Mouse (Mus musculus): ENCODE measurements at regions not wholly inside any gene's neighbourhood (a gene's known extent, or its start where the extent isn't known, plus 50 kb on each side); places are given as distances from the start of the nearest gene placed in this dataset.

DNA sequence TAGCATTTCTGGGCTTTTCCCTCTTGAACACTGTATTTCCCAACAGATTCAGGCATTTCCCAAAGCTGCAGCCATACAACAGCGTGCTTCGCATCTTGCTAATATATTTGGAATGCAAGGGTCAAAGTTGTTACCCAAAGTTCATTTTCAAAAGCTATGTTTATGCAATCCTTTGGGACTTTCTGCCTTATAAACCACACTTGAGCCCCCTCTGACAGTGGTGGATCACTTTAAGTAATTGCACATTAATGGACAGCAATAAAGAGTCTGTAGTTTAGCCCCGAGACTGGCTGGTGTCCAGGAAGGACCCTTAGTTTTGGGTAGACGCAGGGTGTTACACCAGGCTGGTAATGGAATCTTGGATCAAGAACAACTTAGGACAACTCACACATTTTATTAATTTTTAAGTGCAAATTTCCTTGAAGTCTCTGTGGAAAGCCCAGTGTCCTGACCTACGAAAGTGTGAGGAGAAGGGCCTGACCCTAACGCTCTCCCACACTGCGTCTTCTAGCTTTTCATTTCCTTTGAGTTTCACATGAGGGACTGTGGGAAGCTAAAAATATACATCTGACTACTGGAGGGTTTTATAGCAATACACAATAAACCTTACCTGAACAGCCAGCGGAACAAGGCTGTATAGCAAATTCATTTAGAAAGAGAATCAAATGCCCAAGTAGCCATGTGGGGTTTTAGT is 185.0 kb upstream of the Cnr1 start:
- no peak for TF ChIP-seq POLR2A (IDR thresholded peaks at IDR 0.05; ENCODE audit: low read depth, low read length)
- no peak for TF ChIP-seq CTCF (IDR thresholded peaks at IDR 0.05; ENCODE audit: extremely low read depth, insufficient read length, insufficient replicate concordance, low read depth, low read length)

Measured in small intestine, adult 2 months (tissue).